Mouse (Mus musculus): ENCODE measurements at regions not wholly inside any gene's neighbourhood (a gene's known extent, or its start where the extent isn't known, plus 50 kb on each side); places are given as distances from the start of the nearest gene placed in this dataset.

GRCm38 (mm10) chr16:13036596-13036995 is 72.9 kb upstream of the Ercc4 start:
- no peak for TF ChIP-seq CTCF (IDR thresholded peaks at IDR 0.05; ENCODE audit: low read depth)
- TF ChIP-seq EP300 (optimal IDR thresholded peaks at IDR 0.05) = no peak
